Mouse (Mus musculus): ENCODE data around the gene Ugt1a6b.
"Not testable (repeated sequence)": the region's sequence is repeated elsewhere in the genome, so short reads cannot be mapped to it uniquely, and the experiment has no call there.

Gene Ugt1a6b

DNA sequence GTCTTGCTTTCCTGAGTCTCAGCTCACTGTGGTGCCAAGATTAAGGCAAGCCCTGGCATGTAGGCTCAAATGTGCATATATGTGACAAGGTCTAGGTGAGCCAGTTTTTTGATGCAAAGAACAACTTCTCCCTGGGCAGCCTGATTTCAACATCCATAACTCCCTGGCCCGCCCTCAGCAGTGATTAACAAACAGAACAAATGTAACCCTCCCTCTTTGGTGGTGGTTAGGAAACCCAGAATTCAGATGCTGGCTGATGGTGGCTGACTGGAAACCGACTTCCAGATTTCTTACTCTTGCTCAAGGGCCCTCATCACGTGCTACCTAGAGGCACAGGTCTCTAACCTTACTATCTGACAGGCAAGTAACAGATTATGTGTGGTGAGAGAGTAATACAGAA is at the start of gene Ugt1a6b:
Ugt1a6b (plus strand) TSS at position 234 of the 400 bp plus-strand sequence.
- DNase-seq (ENCODE audit: low read depth in 1 of 2, low spot score in 2 of 2), result peak; percentile 51 to 60

DNA sequence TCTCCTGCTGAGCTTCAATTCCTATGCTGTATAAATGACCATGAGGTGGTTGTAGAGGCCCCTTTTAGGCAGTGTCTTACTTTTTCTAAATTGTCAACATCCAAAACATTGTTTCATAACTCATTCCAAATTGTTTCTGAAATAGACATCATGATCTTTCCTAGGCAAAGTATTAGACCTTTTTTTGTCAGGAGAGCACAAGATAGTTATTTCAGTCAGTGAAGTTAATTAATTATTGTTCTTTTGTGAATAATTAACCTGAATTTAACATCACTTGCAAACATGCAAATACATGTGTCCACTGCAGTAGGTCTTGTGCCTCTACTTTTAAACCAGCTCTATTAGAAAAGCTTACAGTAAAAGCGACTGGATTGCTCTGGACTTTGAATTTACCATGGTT is 48.0 kb upstream of the Ugt1a6b start, which contains the start of gene Ugt1a10:
Ugt1a10 (plus strand) TSS at position 301 of the 400 bp plus-strand sequence.
- no peak for DNase-seq (ENCODE audit: low read depth in 1 of 2, low spot score in 2 of 2)

DNA sequence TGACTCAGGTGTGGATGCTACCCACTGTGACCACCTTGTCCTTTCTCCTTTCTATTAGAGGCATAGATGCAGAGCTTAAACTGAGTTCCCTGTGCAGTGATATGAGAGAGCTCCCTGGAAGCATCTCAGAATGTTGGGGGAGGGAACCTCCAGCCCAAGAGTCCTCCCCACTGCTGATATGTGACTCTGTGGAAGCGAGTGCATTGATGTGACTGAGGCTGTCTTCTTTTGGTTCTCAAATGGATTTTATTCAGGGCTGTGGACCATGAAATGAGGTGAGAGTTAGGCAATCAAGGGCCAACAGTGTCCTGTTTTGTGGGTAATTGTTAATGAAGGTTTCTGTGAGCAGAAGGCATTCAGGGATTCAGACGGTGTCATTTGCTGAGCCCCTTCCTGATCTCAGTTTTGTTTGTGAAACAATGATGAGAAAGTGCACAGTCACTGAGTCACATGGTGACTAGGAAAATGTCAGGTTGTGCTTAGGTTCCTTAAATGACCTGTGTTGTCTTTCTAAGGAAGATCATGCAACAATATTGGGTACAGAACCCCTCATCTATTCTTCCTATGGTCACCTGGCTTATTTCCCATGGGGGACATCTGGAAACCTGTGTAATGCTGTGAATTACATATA is 36.5 kb upstream of the Ugt1a6b start:
- not testable (repeated sequence) for DNase-seq (ENCODE audit: low read depth in 1 of 2, low spot score in 2 of 2)

DNA sequence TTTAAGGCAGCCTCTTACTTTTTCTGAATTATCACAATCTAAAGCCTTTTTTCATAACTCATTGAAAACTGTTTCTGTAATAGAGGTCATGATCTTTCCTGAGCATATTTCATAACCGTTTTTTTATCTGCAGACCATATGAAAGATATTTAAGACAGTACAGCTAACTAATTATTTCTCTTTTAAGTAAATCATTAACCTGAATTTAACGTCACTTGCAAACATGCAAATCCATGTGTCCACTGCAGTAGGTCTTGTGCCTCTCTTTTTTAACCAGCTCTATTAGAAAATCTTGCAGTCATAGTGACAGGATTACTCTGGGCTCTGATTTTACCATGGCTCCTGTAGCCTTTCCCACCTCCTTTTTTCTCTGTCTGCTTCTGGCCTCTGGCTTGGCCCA is 32.6 kb upstream of the Ugt1a6b start, which contains the start of gene Ugt1a9:
Ugt1a9 (plus strand) TSS at position 306 of the 400 bp plus-strand sequence.
- DNase-seq (ENCODE audit: low read depth in 1 of 2, low spot score in 2 of 2), result no peak

DNA sequence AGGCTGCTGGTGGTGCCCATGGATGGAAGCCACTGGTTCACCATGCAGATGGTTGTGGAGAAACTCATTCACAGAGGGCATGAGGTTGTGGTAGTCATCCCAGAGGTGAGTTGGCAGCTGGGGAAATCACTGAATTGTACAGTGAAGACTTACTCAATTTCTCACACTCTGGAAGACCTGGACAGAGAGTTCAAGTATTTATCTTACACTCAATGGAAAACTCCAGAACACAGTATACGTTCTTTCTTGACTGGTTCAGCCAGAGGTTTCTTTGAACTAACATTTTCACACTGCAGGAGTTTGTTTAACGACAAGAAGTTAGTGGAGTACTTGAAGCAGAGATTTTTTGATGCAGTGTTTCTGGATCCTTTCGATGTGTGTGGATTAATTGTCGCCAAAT is 32.1 kb upstream of the Ugt1a6b start:
- no peak for DNase-seq (ENCODE audit: low read depth in 1 of 2, low spot score in 2 of 2)

DNA sequence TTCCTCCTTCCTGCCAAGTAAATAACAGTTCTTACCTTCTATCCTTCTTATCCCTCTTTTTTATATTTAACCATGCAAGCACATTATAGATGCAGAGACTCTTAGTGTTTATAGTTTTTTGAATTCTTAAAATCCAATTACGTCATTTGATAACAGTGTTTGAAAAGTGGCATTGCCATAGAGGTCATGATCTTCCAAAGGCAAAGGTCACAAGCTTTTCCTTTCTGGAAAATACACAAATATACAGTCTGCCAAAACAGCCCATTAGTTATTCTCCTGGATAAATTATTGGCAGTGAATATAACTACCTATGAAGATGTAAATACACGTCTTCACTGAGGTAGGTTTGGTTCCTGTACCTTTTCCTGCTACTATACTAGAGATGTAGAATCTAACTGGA is 28.6 kb upstream of the Ugt1a6b start:
- DNase-seq (ENCODE audit: low read depth in 1 of 2, low spot score in 2 of 2), result no peak

DNA sequence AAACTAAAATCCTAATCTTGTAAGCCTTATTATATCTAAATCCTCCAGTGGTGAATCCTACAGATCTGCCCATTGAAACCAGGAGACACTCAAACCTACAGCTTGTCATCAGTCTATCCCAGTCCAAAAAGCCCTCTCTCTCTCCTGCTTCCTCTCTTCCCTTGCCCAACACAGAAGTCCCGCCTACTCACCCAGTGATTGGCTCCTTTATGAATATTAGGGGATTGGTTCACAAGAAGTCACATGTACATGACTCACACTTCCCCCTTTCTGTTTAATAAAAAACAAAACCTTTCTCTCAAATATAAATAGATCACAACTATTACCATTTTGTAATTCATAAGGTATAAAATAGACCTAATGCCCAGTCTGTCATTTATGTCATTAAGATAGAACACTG is 25.9 kb upstream of the Ugt1a6b start:
- DNase-seq (ENCODE audit: low read depth in 1 of 2, low spot score in 2 of 2), result peak in 1 of 2 experiments; percentile 31

DNA sequence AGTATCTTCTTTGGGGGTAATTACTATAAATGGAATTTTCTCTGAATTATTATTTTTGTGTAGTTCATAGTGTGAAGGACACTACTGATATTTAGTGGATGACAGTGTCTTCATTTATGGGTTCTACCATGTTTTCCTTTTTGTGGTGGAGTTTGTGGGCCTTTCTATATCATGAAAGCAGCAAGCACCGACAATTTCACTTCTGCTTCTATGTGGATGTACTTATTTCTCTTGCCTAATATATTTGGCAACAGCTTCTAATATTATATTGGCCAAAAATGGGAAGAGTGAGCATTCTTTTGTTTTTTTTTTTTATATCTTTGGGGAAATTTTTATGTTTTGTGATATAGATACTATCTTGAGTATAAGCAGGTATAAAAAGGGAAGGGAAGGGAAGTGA is 21.4 kb upstream of the Ugt1a6b start:
- no peak for DNase-seq (ENCODE audit: low read depth in 1 of 2, low spot score in 2 of 2)

DNA sequence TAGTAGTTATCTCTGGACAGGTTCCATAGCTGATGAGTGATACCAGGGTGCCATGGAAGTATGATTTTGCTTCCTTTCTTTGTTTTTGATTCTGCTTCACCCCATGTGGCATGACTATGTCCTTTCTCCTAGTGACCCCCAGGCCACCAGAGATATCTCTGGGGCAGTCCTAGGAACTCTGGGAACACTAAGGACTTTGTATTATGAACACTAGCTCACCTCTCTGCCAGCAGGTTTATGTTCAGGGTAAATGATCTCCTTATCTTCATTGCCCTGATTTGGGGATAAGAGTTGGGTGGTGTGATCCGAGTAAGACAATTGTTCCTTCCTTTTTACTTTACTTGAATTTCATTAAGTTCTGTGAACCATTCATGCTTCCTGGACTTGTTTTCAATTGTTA is 16.9 kb upstream of the Ugt1a6b start:
- no peak for DNase-seq (ENCODE audit: low read depth in 1 of 2, low spot score in 2 of 2)

DNA sequence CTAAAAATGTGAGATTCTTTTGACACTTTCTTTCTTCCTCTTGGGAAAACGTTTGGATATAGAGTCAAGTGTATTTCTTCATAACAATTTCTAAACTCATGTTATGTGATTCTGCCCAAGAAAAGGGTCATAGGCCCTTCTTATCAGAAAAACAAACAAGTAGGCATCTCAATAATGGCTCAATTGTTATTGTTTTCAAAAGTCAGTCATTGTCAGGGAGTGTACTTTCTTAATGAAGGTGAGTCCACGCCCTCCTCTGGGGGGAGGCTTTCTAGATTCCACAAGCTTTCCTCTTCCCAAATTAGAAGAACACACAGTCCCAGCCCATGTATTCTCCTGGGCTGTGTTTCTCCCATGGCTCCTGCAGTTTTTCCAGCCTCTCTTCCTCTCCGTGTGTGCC is 15.5 kb upstream of the Ugt1a6b start, which contains the start of gene Ugt1a8:
Ugt1a8 (plus strand) TSS at position 301 of the 400 bp plus-strand sequence.
- DNase-seq (ENCODE audit: low read depth in 1 of 2, low spot score in 2 of 2), result no peak

DNA sequence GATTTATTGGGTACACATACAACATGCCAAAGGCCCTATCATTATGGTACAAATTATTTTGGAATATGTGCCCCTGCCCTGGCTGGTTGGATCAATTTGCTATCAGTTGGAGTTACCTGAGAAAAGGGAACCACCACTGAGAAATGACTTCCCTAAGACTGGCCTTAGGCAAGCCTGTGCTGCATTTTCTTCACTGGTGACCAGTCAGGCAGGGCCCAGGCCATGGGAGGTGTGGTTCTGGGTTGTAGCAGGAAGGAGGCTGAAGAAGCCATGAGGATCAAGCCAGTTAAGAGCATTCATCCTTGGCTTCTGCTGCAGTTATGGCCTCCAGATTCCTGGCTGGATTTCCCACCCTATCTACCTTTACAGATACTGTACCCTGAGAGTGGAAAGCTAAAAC is 10.7 kb upstream of the Ugt1a6b start:
- no peak for DNase-seq (ENCODE audit: low read depth in 1 of 2, low spot score in 2 of 2)

DNA sequence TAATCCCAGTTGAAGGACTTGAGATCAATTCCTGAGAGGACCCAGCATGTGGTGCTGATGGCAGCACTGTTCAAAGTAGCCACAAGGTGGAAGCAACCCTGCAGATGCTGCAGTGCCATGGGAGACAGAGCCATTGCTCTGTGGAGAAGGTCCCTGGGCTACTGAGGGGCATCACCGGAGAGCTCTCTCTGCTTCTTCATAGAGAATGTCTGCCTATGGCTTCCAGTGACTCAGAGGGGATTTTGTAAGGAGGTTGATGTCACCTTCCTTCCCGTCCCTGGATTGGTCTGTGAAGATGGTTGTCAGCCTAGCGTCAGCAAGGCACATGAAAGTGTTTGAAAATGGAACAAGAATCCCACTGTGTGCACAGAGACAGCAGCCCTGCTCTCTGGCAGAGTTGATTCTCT is 8.8 kb upstream of the Ugt1a6b start:
- DNase-seq (ENCODE audit: low read depth in 1 of 2, low spot score in 2 of 2), result peak in 1 of 2 experiments; percentile 44

DNA sequence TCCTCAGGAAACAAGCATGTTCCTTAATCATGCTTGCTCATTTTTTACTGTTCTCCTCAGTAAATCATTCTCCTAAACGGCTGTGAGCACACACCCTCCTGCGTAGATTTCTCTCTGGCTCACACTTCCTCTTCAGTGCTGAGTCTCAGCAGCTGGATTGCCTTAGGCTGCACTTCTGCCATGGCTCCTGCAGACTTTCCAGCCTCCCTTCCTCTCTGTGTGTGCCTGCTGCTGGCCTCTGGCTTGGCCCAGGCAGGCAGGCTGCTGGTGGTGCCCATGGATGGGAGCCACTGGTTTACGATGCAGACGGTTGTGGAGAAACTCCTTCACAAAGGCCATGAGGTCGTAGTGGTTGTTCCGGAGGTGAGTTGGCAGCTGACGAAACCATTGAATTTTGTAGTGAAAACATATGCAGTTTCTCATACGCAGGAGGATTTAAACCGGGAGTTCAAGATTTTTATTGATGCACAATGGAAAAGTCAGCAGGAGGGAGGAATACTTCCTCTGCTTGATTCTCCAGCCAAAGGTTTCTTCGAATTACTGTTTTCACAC is 8.0 kb upstream of the Ugt1a6b start, which contains the start of gene Ugt1a7c:
Ugt1a7c (plus strand) TSS at position 122 of the 552 bp plus-strand sequence.
- peak in 1 of 2 experiments; percentile 57 for DNase-seq (ENCODE audit: low read depth in 1 of 2, low spot score in 2 of 2)

DNA sequence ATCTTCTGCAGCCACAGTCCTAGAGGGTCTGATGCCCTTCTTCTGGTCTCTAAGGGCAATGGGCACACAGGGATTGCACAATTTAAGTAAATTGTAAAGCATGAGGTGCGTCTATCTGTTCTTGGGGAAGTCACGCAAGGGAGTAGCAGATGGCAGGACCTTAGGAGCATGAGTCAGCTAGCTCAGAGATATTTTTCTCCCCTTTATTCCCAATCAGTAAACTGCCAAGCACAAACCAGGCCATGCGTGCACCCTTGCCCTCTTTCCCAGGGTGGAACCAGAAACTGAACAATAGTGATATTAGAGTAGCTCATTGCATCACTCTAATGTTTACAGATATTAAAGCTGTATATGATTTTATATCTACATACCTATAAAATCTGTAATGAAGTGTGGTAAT is 4.5 kb upstream of the Ugt1a6b start:
- not testable (repeated sequence) for DNase-seq (ENCODE audit: low read depth in 1 of 2, low spot score in 2 of 2)

DNA sequence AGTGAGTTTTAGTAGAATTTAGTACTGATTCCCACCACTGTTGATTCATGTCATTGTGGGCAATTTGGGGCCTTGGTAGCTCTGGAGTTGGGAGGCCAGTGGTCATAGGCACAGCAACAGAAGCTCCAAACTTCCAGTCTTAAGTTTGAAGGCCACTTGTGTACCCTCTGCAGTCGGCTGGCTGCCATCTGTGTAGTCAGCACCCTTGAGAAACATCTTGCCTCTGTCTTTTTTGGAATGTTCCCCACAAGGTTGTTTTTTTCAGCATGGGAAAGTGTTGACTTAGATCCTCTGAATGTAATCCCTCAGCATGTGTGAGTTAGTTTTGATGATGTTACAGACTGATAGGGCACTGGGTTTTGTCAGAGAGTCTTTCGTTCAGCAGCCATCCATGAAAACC is 3.4 kb upstream of the Ugt1a6b start:
- not testable (repeated sequence) for DNase-seq (ENCODE audit: low read depth in 1 of 2, low spot score in 2 of 2)

DNA sequence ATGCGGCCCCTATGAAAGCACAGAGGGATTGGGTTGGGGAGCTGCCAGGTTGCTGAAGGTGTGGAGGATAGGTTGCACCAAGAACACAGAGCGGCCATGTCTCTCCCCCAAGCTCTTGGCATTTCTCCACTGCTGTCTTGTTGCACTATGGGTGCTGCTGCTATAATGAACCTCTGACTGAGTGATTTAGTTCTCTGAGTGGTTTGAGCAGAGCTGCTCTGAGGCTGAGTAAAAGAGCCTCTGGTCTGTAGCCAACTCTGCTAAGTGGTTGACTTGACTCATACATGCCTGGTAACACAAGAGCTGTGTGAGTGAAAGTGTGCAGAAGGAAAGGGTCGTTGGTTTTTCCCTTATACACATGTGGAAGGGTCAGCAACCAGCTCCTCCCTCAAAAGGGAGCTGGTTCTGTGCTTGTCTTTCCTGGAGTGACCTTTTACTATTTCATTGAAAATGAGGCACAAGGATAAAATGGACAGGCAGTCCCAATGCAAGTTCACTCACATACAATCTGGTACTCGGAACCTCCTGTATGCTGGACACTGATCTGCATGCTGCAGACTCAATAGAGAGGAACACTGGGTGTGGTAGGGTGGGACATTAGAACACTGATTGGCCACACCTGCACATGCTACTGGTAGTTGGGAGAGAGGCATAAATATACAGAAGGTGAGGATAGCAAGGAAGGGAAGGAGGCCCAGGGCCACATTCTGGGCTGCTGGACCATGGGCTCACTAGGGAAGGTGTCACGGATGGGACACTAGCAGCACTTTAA is 831 bp downstream of the Ugt1a6b start:
- not testable (repeated sequence) for DNase-seq (ENCODE audit: low read depth in 1 of 2, low spot score in 2 of 2)

DNA sequence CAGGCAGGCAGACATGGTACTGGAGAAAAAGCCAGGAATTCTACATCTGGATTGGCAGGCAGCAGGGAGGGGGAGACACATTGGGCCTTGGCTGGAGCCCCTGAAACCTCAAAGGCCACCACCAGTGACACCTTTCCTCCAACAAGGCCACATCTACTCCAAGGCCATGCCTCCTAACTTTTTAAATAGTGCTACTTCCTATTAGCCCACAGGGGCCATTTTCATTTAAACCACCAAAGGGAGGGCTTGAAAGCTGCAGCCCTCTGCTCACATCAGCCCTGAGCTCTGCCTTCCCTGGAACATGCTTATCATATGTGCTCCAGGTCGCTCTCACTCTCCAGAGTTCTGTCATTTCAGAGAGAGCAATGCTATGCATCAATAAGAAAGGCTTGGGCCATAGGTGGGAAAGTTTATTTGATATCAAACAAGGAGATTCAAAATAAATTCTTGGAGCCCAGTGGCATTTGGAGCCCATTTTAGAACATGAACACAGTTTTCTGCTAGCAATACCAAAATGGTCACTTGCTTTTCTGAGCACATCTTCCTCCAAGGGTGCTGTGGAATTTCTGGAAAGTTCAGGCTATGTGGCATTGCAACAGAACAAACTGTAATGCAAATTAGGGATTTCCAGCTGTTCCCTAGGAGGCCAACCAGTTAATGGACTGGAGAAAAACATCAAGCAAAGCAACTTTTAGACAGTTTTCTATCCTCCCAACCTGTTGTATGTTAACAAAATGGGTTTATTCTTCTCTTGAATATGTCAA is 1.8 kb downstream of the Ugt1a6b start:
- DNase-seq (ENCODE audit: low read depth in 1 of 2, low spot score in 2 of 2), result no peak

DNA sequence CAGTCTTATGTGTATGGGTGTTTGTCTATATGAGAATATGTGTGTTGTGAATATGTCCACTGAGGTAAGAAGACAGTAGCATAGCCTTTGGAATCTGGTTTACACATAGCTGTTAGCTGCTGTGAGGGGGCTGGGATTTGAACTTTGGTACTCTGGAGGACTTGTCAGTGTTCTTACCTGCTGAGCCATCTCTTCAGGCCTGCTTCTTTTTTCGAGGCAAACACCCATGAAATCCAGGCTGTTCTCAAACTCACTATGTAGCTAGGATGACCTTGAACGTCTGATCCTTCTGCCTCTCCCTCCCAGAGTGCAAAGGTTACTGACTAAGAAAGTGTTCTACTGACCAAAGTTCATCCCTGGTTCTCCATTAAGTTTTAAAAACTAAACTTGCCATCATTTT is 2.6 kb downstream of the Ugt1a6b start:
- no peak for DNase-seq (ENCODE audit: low read depth in 1 of 2, low spot score in 2 of 2)

DNA sequence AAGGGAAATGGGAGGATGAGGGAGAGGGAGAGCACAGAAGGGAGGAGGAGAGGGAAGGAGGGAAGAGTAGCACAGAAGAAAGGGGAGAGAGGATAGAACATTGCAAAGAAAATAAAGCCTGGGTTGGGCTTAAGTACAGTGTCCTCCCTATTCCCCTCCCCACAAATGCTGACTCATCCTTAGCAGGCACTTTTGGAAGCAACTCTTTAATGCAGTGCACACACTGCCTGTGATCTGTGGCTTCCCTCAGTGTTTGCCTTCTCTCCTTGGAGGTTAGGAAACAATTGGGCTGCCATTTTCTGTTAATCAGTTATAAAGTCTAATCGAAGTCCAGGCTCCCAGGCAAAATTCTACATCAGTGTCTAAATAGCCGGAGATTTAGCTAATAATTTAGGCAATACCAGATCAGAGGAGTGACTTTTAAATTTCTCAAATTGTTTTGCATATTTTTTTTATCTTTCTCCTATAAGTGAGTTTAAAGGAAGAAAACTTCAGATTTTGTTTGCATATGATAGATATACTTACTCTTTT is 6.0 kb downstream of the Ugt1a6b start:
- DNase-seq (ENCODE audit: low read depth in 1 of 2, low spot score in 2 of 2), result not testable (repeated sequence)

DNA sequence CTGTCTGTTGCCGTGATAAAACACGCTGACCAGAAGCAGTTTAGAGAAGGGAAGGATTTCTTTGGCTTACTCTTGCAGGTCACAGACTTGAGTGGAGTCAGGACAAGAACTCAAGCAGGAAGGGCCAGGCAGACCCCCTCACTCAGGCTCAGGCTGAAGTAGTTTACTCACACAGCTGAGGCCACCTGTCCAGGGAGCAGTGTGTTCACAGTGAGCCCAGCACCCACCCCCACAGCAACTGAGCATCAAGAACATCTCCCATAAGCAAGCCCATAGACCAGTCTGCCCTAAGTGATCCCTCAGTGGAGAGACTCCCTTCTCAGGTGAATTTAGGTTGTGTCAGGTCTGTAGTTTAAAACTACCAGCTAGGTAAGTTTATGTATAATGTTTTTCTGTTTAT is 6.6 kb downstream of the Ugt1a6b start:
- DNase-seq (ENCODE audit: low read depth in 1 of 2, low spot score in 2 of 2), result not testable (repeated sequence)

DNA sequence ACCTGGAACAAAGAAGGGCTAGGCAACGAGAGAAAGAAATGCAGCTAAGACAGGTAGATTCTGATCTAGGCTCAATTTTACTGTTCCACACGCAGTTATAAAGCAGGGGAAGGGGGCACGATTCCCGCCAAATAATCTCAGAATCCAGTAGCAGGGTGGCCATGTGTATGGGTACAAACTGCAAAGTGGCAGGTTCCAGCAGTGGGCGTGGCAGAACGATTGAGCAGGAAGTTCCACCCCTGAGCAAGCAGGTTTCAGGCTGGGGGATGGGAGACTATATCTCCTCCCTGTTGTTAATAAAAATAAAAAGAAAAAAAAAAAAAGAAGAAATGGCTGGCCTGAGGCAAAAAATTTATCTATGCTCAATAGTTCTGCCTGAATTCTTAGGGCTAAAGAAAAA is 9.7 kb downstream of the Ugt1a6b start:
- not testable (repeated sequence) for DNase-seq (ENCODE audit: low read depth in 1 of 2, low spot score in 2 of 2)
